9 mouse cellular contexts compared by ENCODE assay signal in genomic region chr16:91379412-91379811, GRCm38 (mm10). TPM values are rescaled to one million over a fixed set of nuclear protein-coding genes. Genes with fewer than 3 reads are reported as not detected.
A peak's percentile ranks its signal among the peaks of the same experiment; 100 is the strongest.
DNase-seq lines count a peak whose midpoint lies in the region; ATAC-seq and TF ChIP-seq lines count a peak whose summit lies in the region.
"Had no signal": no experiment of that assay in that cellular context is flagged by ENCODE, and none has a peak within 500 bp of the region (broad histone marks: within the 10 kb centered on the region; RNA-seq: fewer than 3 reads in every experiment).

No protein-coding gene starts in this region.

- H3K9me3 ChIP-seq in forebrain, embryonic 12.5 days: no peaks in the 10 kb centered on the region
- H3K9me3 ChIP-seq in intestine, embryonic 14.5 days (ENCODE audit: control insufficient read depth, low read length): no peaks in the 10 kb centered on the region
- H3K9me3 ChIP-seq in neural tube, embryonic 15.5 days (replicated peaks): no peaks in the 10 kb centered on the region

- no peak for TF ChIP-seq CTCF in left cerebral cortex, adult 2 months (IDR thresholded peaks at IDR 0.05)

- 25% methylated on average over 3 of the region's 3 CpGs for WGBS in forebrain, embryonic 12.5 days
- WGBS in intestine, embryonic 14.5 days: 56% methylated on average over 3 of the region's 3 CpGs
- 31% methylated on average over 3 of the region's 3 CpGs for WGBS in neural tube, embryonic 15.5 days

- peak in 1 of 2 experiments; percentile 8 for DNase-seq in left cerebral cortex, adult 2 months (ENCODE audit: extremely low spot score in 1 of 2, low spot score in 2 of 2)
- DNase-seq in left cerebral cortex, postnatal 25 days (ENCODE audit: low spot score in 2 of 2): no peak
- no peak for DNase-seq in intestine, embryonic 14.5 days (ENCODE audit: low spot score)
- no peak for DNase-seq in right cerebral cortex, postnatal 10 days (ENCODE audit: low spot score in 2 of 2)
- DNase-seq in testis, postnatal 14 days (ENCODE audit: low spot score): no peak
- DNase-seq: kidney, postnatal 25 days had no signal

- peak overlapping the region; percentile 65 for H3K27ac ChIP-seq in left cerebral cortex, adult 2 months
- H3K27ac ChIP-seq in forebrain, embryonic 12.5 days: peak overlapping the region; percentile 4; the same call in 1 of the 2 replicates
- peak overlapping the region; percentile 1; the same call in 1 of the 2 replicates for H3K27ac ChIP-seq in intestine, embryonic 14.5 days (ENCODE audit: low read depth)
- H3K27ac ChIP-seq in neural tube, embryonic 15.5 days (replicated peaks): peak overlapping the region; percentile 58; the same call in 1 of the 2 replicates

- peaks cover 12% of the 10 kb centered on the region for H3K4me1 ChIP-seq in forebrain, embryonic 12.5 days
- H3K4me1 ChIP-seq in intestine, embryonic 14.5 days (replicated peaks; ENCODE audit: control insufficient read depth, insufficient read depth, low read length): peaks cover 1% of the 10 kb centered on the region; the same call in 1 of the 2 replicates
- peaks cover 3% of the 10 kb centered on the region; the same call in 1 of the 2 replicates for H3K4me1 ChIP-seq in neural tube, embryonic 15.5 days

- no peak overlapping the region for H3K9ac ChIP-seq in forebrain, embryonic 12.5 days
- no peak overlapping the region for H3K9ac ChIP-seq in intestine, embryonic 14.5 days (ENCODE audit: low read length)
- H3K9ac ChIP-seq in neural tube, embryonic 15.5 days (replicated peaks): no peak overlapping the region

- no peak for ATAC-seq in forebrain, embryonic 12.5 days (ENCODE audit: low FRiP score)
- no peak for ATAC-seq in intestine, embryonic 14.5 days (replicated peaks; ENCODE audit: low FRiP score, low TSS enrichment, low read depth)
- ATAC-seq in neural tube, embryonic 15.5 days (ENCODE audit: low FRiP score): no peak

- intact Hi-C loops in left cerebral cortex, adult 2 months (cut with DNase I): no loop called here
- intact Hi-C loops in left cerebral cortex, postnatal 25 days (cut with DNase I): no loop called here

- H3K36me3 ChIP-seq in forebrain, embryonic 12.5 days (replicated peaks): peaks cover 15% of the 10 kb centered on the region; the same call in 1 of the 2 replicates
- H3K36me3 ChIP-seq in intestine, embryonic 14.5 days (ENCODE audit: control insufficient read depth, insufficient read depth, low read length): peaks cover 9% of the 10 kb centered on the region
- H3K36me3 ChIP-seq in neural tube, embryonic 15.5 days: peaks cover 2% of the 10 kb centered on the region; the same call in 1 of the 2 replicates

- no peak overlapping the region for H3K4me3 ChIP-seq in left cerebral cortex, adult 2 months
- no peak overlapping the region for H3K4me3 ChIP-seq in forebrain, embryonic 12.5 days (replicated peaks)
- no peak overlapping the region for H3K4me3 ChIP-seq in intestine, embryonic 14.5 days (ENCODE audit: low read depth, low read length)
- no peak overlapping the region for H3K4me3 ChIP-seq in neural tube, embryonic 15.5 days (replicated peaks)

- no peak overlapping the region for H3K4me2 ChIP-seq in forebrain, embryonic 12.5 days
- no peak overlapping the region for H3K4me2 ChIP-seq in intestine, embryonic 14.5 days (ENCODE audit: low read length)
- 0 out of 2 replicates have a peak overlapping the region, but pooled peaks have one; percentile 2 for H3K4me2 ChIP-seq in neural tube, embryonic 15.5 days

- no peaks in the 10 kb centered on the region for H3K27me3 ChIP-seq in forebrain, embryonic 12.5 days
- H3K27me3 ChIP-seq in intestine, embryonic 14.5 days (replicated peaks; ENCODE audit: control insufficient read depth, insufficient read depth, low read length): no peaks in the 10 kb centered on the region
- H3K27me3 ChIP-seq in neural tube, embryonic 15.5 days (replicated peaks): no peaks in the 10 kb centered on the region

RNA-seq across cellular contexts. Expression of gene Ifnar2, which starts 6.8 kb away (rescaled TPM):
- 10 to 100 TPM; 20.2 to 20.3 TPM for total RNA-seq in left cerebral cortex, adult 2 months (2021)
- 10 to 100 TPM; 20.5 to 20.6 TPM for total RNA-seq in left cerebral cortex, postnatal 25 days (2021)
- polyA plus RNA-seq in forebrain, embryonic 12.5 days (2016; fragmentation: Nextera tagmentation; extraction: Ambion mirVana): 29.2 and 29.9 TPM in 2 replicates
- polyA plus RNA-seq in intestine, embryonic 14.5 days (2014; fragmentation: Nextera tagmentation; extraction: Ambion mirVana): 41.1 and 44.0 TPM in 2 replicates
- polyA plus RNA-seq in neural tube, embryonic 15.5 days (2015; fragmentation: Nextera tagmentation; extraction: Ambion mirVana): 42.3 and 45.8 TPM in 2 replicates

RNA-seq across cellular contexts. Expression of gene Gm21970, which starts 12.1 kb away (rescaled TPM):
- not detected for total RNA-seq in left cerebral cortex, adult 2 months (2021)
- not detected for total RNA-seq in left cerebral cortex, postnatal 25 days (2021)
- not detected in 2 replicates for polyA plus RNA-seq in forebrain, embryonic 12.5 days (2016; fragmentation: Nextera tagmentation; extraction: Ambion mirVana)
- polyA plus RNA-seq in intestine, embryonic 14.5 days (2014; fragmentation: Nextera tagmentation; extraction: Ambion mirVana): 0.45 TPM in 1 of 2 replicates, not detected in the other
- polyA plus RNA-seq in neural tube, embryonic 15.5 days (2015; fragmentation: Nextera tagmentation; extraction: Ambion mirVana): not detected in 2 replicates
- total RNA-seq: monocyte, adult 5-6 weeks had no signal

RNA-seq across cellular contexts. Expression of gene Il10rb, which starts 26.6 kb away (rescaled TPM):
- 1 to 10 TPM; 8.5 to 9.1 TPM for total RNA-seq in left cerebral cortex, adult 2 months (2021)
- total RNA-seq in left cerebral cortex, postnatal 25 days (2021): 1 to 10 TPM; 9.1 to 9.7 TPM
- polyA plus RNA-seq in forebrain, embryonic 12.5 days (2016; fragmentation: Nextera tagmentation; extraction: Ambion mirVana): 5.8 and 6.3 TPM in 2 replicates
- 35.4 and 36.8 TPM in 2 replicates for polyA plus RNA-seq in intestine, embryonic 14.5 days (2014; fragmentation: Nextera tagmentation; extraction: Ambion mirVana)
- polyA plus RNA-seq in neural tube, embryonic 15.5 days (2015; fragmentation: Nextera tagmentation; extraction: Ambion mirVana): 14.4 and 26.5 TPM in 2 replicates

Comparison
In these comparisons a context has a peak if more than half of its experiments do, and no peak if none do; other contexts are left out.
1. H3K27ac ChIP-seq: peak in every context shown above with its lines; median percentile 65 in left cerebral cortex, adult 2 months; 58 in neural tube, embryonic 15.5 days; 4 in forebrain, embryonic 12.5 days; 1 in intestine, embryonic 14.5 days.